Mouse (Mus musculus) myocyte (in vitro differentiated cells): ENCODE data around the gene Pak1. TPM values are rescaled to one million over a fixed set of nuclear protein-coding genes. Genes with fewer than 3 reads are reported as not detected.

Experiments
- H3K27me3 ChIP-seq: one replicate; pipeline ENCODE4 v1.6.1; 2011; ENCODE audit not compliant: control insufficient read depth, insufficient read depth, insufficient read length
- H3K36me3 ChIP-seq: one replicate; pipeline ENCODE4 v1.6.1; 2011; ENCODE audit not compliant: control insufficient read depth, insufficient read depth
- H3K4me2 ChIP-seq: one replicate; pipeline ENCODE4 v1.6.1; 2011; ENCODE audit warnings: low read depth, control low read depth
- H3K4me3 ChIP-seq: one replicate; pipeline ENCODE4 v1.5.1; 2011; ENCODE audit warnings: mild to moderate bottlenecking, control low read depth, moderate library complexity
- H3K79me2 ChIP-seq: one replicate; pipeline ENCODE4 v1.6.1; 2011; ENCODE audit not compliant: control insufficient read depth, insufficient read depth
- H3ac ChIP-seq: one replicate; pipeline ENCODE4 v1.6.1; 2011; ENCODE audit not compliant: control insufficient read depth, insufficient read length
- CEBPB ChIP-seq: IDR thresholded peaks from 2 replicates; pipeline ENCODE4 v1.6.1; 2011; ENCODE audit warnings: mild to moderate bottlenecking, moderate library complexity; ENCODE audit not compliant: poor library complexity, insufficient read depth, severe bottlenecking
- E2F4 ChIP-seq: IDR thresholded peaks from one replicate; pipeline ENCODE4 v1.6.1; 2011; ENCODE audit warnings: mild to moderate bottlenecking, control low read depth, moderate library complexity; ENCODE audit not compliant: insufficient read depth
- MAX ChIP-seq: IDR thresholded peaks from one replicate; pipeline ENCODE4 v1.6.1; 2011; ENCODE audit warnings: low read depth, mild to moderate bottlenecking, control low read depth
- MYOD1 ChIP-seq, 3 experiments: IDR thresholded peaks; one replicate each; pipeline ENCODE4 v1.6.1; 2011; ENCODE audit warnings: control low read depth in 2 of 3, low read depth in 2 of 3, mild to moderate bottlenecking in 2 of 3, moderate library complexity in 1 of 3; ENCODE audit not compliant: insufficient read length in 2 of 3, control insufficient read depth in 1 of 3
- MYOG ChIP-seq, 3 experiments: IDR thresholded peaks; one replicate each; pipeline ENCODE4 v1.6.1; 2011; ENCODE audit warnings: control low read depth in 2 of 3, low read depth in 2 of 3, mild to moderate bottlenecking in 2 of 3; ENCODE audit not compliant: insufficient read length in 2 of 3, control insufficient read depth in 1 of 3, insufficient read depth in 1 of 3
- POLR2A ChIP-seq: IDR thresholded peaks from one replicate; pipeline ENCODE4 v1.6.1; 2011; ENCODE audit warnings: low read depth, mild to moderate bottlenecking, control low read depth, moderate library complexity; ENCODE audit not compliant: insufficient read length
- POLR2AphosphoS2 ChIP-seq: IDR thresholded peaks from one replicate; pipeline ENCODE4 v1.6.1; 2011; ENCODE audit warnings: low read depth, control low read depth; ENCODE audit not compliant: insufficient read length
- REST ChIP-seq: IDR thresholded peaks from one replicate; pipeline ENCODE4 v1.6.1; 2011; ENCODE audit warnings: mild to moderate bottlenecking, control low read depth, moderate library complexity; ENCODE audit not compliant: insufficient read depth, insufficient read length
- SRF ChIP-seq: IDR thresholded peaks from one replicate; pipeline ENCODE4 v1.6.1; 2011; ENCODE audit warnings: low read depth; ENCODE audit not compliant: control insufficient read depth, insufficient read length
- TCF12 ChIP-seq: IDR thresholded peaks from one replicate; pipeline ENCODE4 v1.6.1; 2011; ENCODE audit warnings: mild to moderate bottlenecking, control low read depth; ENCODE audit not compliant: poor library complexity, insufficient read depth, severe bottlenecking
- TCF3 ChIP-seq: IDR thresholded peaks from one replicate; pipeline ENCODE4 v1.6.1; 2011; ENCODE audit warnings: low read depth, control low read depth; ENCODE audit not compliant: insufficient read length
- USF1 ChIP-seq: IDR thresholded peaks from one replicate; pipeline ENCODE4 v1.6.1; 2011; ENCODE audit warnings: low read depth, mild to moderate bottlenecking, control low read depth, moderate library complexity
- polyA plus RNA-seq: library from polyadenylated mRNA; unstranded; fragments of >200 nt; fragmentation: generic; extraction: Trizol; gene quantifications from one replicate; pipeline ENCODE4 v1.2.1, GENCODE M21; 2012; ENCODE audit warnings: missing spikeins

Gene Pak1
- polyA plus RNA-seq, 1 experiment: 33.2 TPM

- TF ChIP-seq REST: no peak
- no peak for TF ChIP-seq POLR2A
- no peak for TF ChIP-seq TCF12
- TF ChIP-seq SRF: no peak
- TF ChIP-seq POLR2AphosphoS2: no peak
- no peak for TF ChIP-seq MAX
- no peak for TF ChIP-seq CEBPB
- no peak for TF ChIP-seq E2F4
- TF ChIP-seq TCF3: no peak
- TF ChIP-seq MYOD1 (IDR thresholded peaks at IDR 0.05; ENCODE audit: control insufficient read depth in 1 of 3, insufficient read length in 2 of 3, low read depth in 2 of 3): peak; percentile 46 to 80 (median 77)
- TF ChIP-seq MYOG (IDR thresholded peaks at IDR 0.05; ENCODE audit: control insufficient read depth in 1 of 3, insufficient read depth in 1 of 3, insufficient read length in 2 of 3, low read depth in 2 of 3): peak in 1 of 3 experiments; percentile 29
- TF ChIP-seq USF1: no peak
- Histone ChIP-seq H3K27me3 (no peaks in the 10 kb centered on the region), H3K4me3 (no peak overlapping the region), H3K36me3 (no peaks in the 10 kb centered on the region), H3K79me2 (peaks cover 54% of the 10 kb centered on the region), H3K4me2 (no peak overlapping the region), H3ac (no peak overlapping the region)
Observed at GRCm38 (mm10) chr7:97841311-97841710, 53.0 kb downstream of the Pak1 start.

GRCm38 (mm10) chr7:97842332-97842731 is 54.0 kb downstream of the Pak1 start:
- Histone ChIP-seq H3K4me2 (no peak overlapping the region), H3K36me3 (no peaks in the 10 kb centered on the region), H3K27me3 (no peaks in the 10 kb centered on the region), H3K4me3 (no peak overlapping the region), H3ac (no peak overlapping the region), H3K79me2 (peaks cover 55% of the 10 kb centered on the region)
- no peak for TF ChIP-seq CEBPB
- no peak for TF ChIP-seq MAX
- no peak for TF ChIP-seq REST
- no peak for TF ChIP-seq TCF12
- no peak for TF ChIP-seq E2F4
- no peak for TF ChIP-seq MYOG (IDR thresholded peaks at IDR 0.05; ENCODE audit: control insufficient read depth in 1 of 3, insufficient read depth in 1 of 3, insufficient read length in 2 of 3, low read depth in 2 of 3)
- TF ChIP-seq SRF: no peak
- TF ChIP-seq USF1: no peak
- TF ChIP-seq MYOD1 (IDR thresholded peaks at IDR 0.05; ENCODE audit: control insufficient read depth in 1 of 3, insufficient read length in 2 of 3, low read depth in 2 of 3): no peak

DNA sequence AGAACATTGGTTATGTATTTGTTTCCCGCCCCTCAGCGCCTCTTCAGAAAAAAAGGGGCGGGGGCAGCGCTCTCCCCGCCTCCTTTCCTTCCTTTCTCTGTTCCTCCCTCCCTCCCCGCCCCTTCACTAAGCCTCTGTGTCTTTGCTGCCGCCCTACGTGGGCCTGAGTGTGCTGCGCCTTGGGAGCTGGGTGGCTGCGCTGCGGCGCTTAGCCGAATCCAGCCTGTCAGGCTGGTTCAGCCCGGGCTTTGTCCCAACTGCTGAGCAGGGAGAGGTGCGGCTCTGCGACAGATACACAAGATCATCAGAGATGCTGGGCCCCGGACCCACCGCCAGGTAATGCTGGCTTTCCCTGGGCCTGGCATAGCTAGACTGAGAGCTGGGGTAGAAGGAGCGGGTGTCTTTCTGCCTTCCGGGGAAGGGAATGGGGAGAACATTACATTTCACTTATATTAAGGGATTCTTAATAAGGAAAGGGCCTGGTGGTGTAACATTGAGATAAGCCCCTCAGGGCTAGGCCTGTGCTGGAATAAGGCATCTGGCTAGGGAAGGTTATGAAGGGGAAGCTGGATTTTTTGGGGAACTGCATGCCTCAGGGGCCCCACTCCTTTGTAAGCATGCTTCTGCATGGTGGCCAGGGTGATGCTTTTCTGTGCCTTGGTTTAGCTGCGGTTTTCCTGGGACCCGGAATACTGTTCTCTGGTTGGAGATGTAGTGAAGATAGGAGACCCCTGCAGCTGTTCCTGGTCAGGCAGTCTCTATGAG is 54.6 kb downstream of the Pak1 start:
- no peaks in the 10 kb centered on the region for H3K36me3 ChIP-seq
- no peak overlapping the region for H3K4me3 ChIP-seq
- H3K4me2 ChIP-seq: peak overlapping the region; percentile 61
- H3K27me3 ChIP-seq: no peaks in the 10 kb centered on the region
- peak; percentile 33 for TF ChIP-seq POLR2A
- TF ChIP-seq MYOD1 (IDR thresholded peaks at IDR 0.05; ENCODE audit: control insufficient read depth in 1 of 3, insufficient read length in 2 of 3, low read depth in 2 of 3): no peak
- H3K79me2 ChIP-seq: peaks cover 58% of the 10 kb centered on the region
- no peak overlapping the region for H3ac ChIP-seq

- no peaks in the 10 kb centered on the region for H3K36me3 ChIP-seq
- no peak overlapping the region for H3K4me2 ChIP-seq
- peaks cover 61% of the 10 kb centered on the region for H3K79me2 ChIP-seq
- H3ac ChIP-seq: no peak overlapping the region
- H3K4me3 ChIP-seq: no peak overlapping the region
- TF ChIP-seq MYOD1 (IDR thresholded peaks at IDR 0.05; ENCODE audit: control insufficient read depth in 1 of 3, insufficient read length in 2 of 3, low read depth in 2 of 3) (no peak), POLR2AphosphoS2 (no peak), E2F4 (no peak), SRF (no peak), TCF12 (no peak), USF1 (no peak), MYOG (IDR thresholded peaks at IDR 0.05; ENCODE audit: control insufficient read depth in 1 of 3, insufficient read depth in 1 of 3, insufficient read length in 2 of 3, low read depth in 2 of 3) (no peak), POLR2A (no peak), REST (no peak), CEBPB (no peak), MAX (no peak), TCF3 (no peak)
- no peaks in the 10 kb centered on the region for H3K27me3 ChIP-seq
Observed at GRCm38 (mm10) chr7:97844419-97844818, 56.1 kb downstream of the Pak1 start.

DNA sequence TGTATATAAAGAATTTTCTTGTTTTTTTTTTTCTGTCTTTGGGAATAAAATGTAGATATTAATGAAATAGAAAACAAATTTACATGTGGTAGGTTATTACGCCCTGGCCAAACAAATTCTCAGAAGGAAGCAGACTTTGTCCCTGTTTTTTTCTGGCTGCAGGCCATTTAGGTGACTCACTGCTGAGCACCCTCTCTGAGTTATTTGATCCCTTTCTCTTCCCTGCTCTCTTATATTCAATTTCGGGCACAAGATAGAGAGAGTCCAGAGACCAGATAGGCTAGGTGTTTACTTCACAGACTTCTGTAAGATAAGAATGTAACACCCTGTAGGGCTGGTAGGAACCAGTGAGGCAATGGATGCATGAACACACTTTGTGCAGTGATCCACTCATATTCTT is 57.2 kb downstream of the Pak1 start:
- no peak for TF ChIP-seq TCF3
- TF ChIP-seq POLR2A: no peak
- no peak for TF ChIP-seq MYOD1 (IDR thresholded peaks at IDR 0.05; ENCODE audit: control insufficient read depth in 1 of 3, insufficient read length in 2 of 3, low read depth in 2 of 3)
- TF ChIP-seq SRF: no peak
- no peak for TF ChIP-seq REST
- no peak for TF ChIP-seq MAX
- TF ChIP-seq TCF12: no peak
- TF ChIP-seq MYOG (IDR thresholded peaks at IDR 0.05; ENCODE audit: control insufficient read depth in 1 of 3, insufficient read depth in 1 of 3, insufficient read length in 2 of 3, low read depth in 2 of 3): no peak
- no peak for TF ChIP-seq USF1
- TF ChIP-seq CEBPB: no peak
- no peak for TF ChIP-seq POLR2AphosphoS2
- no peak for TF ChIP-seq E2F4
- H3K79me2 ChIP-seq: peaks cover 62% of the 10 kb centered on the region
- no peak overlapping the region for H3ac ChIP-seq
- no peak overlapping the region for H3K4me3 ChIP-seq
- H3K36me3 ChIP-seq: no peaks in the 10 kb centered on the region
- H3K4me2 ChIP-seq: peak overlapping the region; percentile 34
- no peaks in the 10 kb centered on the region for H3K27me3 ChIP-seq
